Mouse (Mus musculus): ENCODE measurements around the gene Magi2. TPM values are rescaled to one million over a fixed set of nuclear protein-coding genes. Genes with fewer than 3 reads are reported as not detected.
"Not testable (repeated sequence)": the region's sequence is repeated elsewhere in the genome, so short reads cannot be mapped to it uniquely, and the experiment has no call there.

Magi2 gene
- polyA plus RNA-seq, 1 experiment, result 0.60 TPM

- Histone ChIP-seq H3K36me3 (ENCODE audit: control insufficient read depth, insufficient read depth, low read length) (no peaks in the 10 kb centered on the region), H3K27ac (ENCODE audit: insufficient read depth, low read depth, low read length) (no peak overlapping the region), H3K4me1 (ENCODE audit: control insufficient read depth, insufficient read depth, insufficient read length, low read length) (no peaks in the 10 kb centered on the region), H3K4me3 (ENCODE audit: low read depth, low read length) (no peak overlapping the region), H3K27me3 (ENCODE audit: control insufficient read depth, insufficient read depth, low read length) (no peaks in the 10 kb centered on the region)
- 51% methylated on average over 5 of the region's 5 CpGs for WGBS
- no peak for TF ChIP-seq CTCF (IDR thresholded peaks at IDR 0.05; ENCODE audit: extremely low read depth, insufficient read length, insufficient replicate concordance, low read depth, low read length)
- no peak for TF ChIP-seq POLR2A (IDR thresholded peaks at IDR 0.05; ENCODE audit: low read depth, low read length)
These were observed 1281.8 kb downstream of the Magi2 start for GRCm38 (mm10) chr5:20508609-20509008.

GRCm38 (mm10) chr5:20509606-20510005 is 1282.8 kb downstream of the Magi2 start:
- Histone ChIP-seq H3K27me3 (ENCODE audit: control insufficient read depth, insufficient read depth, low read length) (no peaks in the 10 kb centered on the region), H3K27ac (ENCODE audit: insufficient read depth, low read depth, low read length) (no peak overlapping the region), H3K4me3 (ENCODE audit: low read depth, low read length) (no peak overlapping the region), H3K4me1 (ENCODE audit: control insufficient read depth, insufficient read depth, insufficient read length, low read length) (no peaks in the 10 kb centered on the region), H3K36me3 (ENCODE audit: control insufficient read depth, insufficient read depth, low read length) (no peaks in the 10 kb centered on the region)
- WGBS, result 21% methylated on average over 6 of the region's 6 CpGs
- TF ChIP-seq POLR2A (IDR thresholded peaks at IDR 0.05; ENCODE audit: low read depth, low read length) (no peak), CTCF (IDR thresholded peaks at IDR 0.05; ENCODE audit: extremely low read depth, insufficient read length, insufficient replicate concordance, low read depth, low read length) (no peak)

GRCm38 (mm10) chr5:20512377-20513126 is 1285.7 kb downstream of the Magi2 start:
- 12% methylated on average over 16 of the region's 16 CpGs for WGBS
- no peak overlapping the region for H3K4me3 ChIP-seq (ENCODE audit: low read depth, low read length)
- H3K27me3 ChIP-seq (ENCODE audit: control insufficient read depth, insufficient read depth, low read length), result no peaks in the 10 kb centered on the region
- no peak overlapping the region for H3K27ac ChIP-seq (ENCODE audit: insufficient read depth, low read depth, low read length)
- H3K36me3 ChIP-seq (ENCODE audit: control insufficient read depth, insufficient read depth, low read length), result no peaks in the 10 kb centered on the region
- H3K4me1 ChIP-seq (ENCODE audit: control insufficient read depth, insufficient read depth, insufficient read length, low read length), result no peaks in the 10 kb centered on the region
- TF ChIP-seq CTCF (IDR thresholded peaks at IDR 0.05; ENCODE audit: extremely low read depth, insufficient read length, insufficient replicate concordance, low read depth, low read length) (no peak), POLR2A (IDR thresholded peaks at IDR 0.05; ENCODE audit: low read depth, low read length) (no peak)

GRCm38 (mm10) chr5:20521639-20522038 is 1294.8 kb downstream of the Magi2 start:
- Histone ChIP-seq H3K4me1 (ENCODE audit: control insufficient read depth, insufficient read depth, insufficient read length, low read length) (no peaks in the 10 kb centered on the region), H3K4me3 (ENCODE audit: low read depth, low read length) (no peak overlapping the region), H3K27ac (ENCODE audit: insufficient read depth, low read depth, low read length) (no peak overlapping the region), H3K27me3 (ENCODE audit: control insufficient read depth, insufficient read depth, low read length) (no peaks in the 10 kb centered on the region), H3K36me3 (ENCODE audit: control insufficient read depth, insufficient read depth, low read length) (no peaks in the 10 kb centered on the region)
- WGBS, result 74% methylated on average over 9 of the region's 9 CpGs
- no peak for TF ChIP-seq CTCF (IDR thresholded peaks at IDR 0.05; ENCODE audit: extremely low read depth, insufficient read length, insufficient replicate concordance, low read depth, low read length)
- no peak for TF ChIP-seq POLR2A (IDR thresholded peaks at IDR 0.05; ENCODE audit: low read depth, low read length)

- TF ChIP-seq CTCF (IDR thresholded peaks at IDR 0.05; ENCODE audit: extremely low read depth, insufficient read length, insufficient replicate concordance, low read depth, low read length), result no peak
- TF ChIP-seq POLR2A (IDR thresholded peaks at IDR 0.05; ENCODE audit: low read depth, low read length), result no peak
- H3K4me1 ChIP-seq (ENCODE audit: control insufficient read depth, insufficient read depth, insufficient read length, low read length), result no peaks in the 10 kb centered on the region
- WGBS, result 95% methylated on average over 13 of the region's 13 CpGs
- no peaks in the 10 kb centered on the region for H3K27me3 ChIP-seq (ENCODE audit: control insufficient read depth, insufficient read depth, low read length)
- no peaks in the 10 kb centered on the region for H3K36me3 ChIP-seq (ENCODE audit: control insufficient read depth, insufficient read depth, low read length)
- H3K4me3 ChIP-seq (ENCODE audit: low read depth, low read length), result no peak overlapping the region
- no peak overlapping the region for H3K27ac ChIP-seq (ENCODE audit: insufficient read depth, low read depth, low read length)
These were observed 1295.2 kb downstream of the Magi2 start for GRCm38 (mm10) chr5:20522047-20522446.

- H3K36me3 ChIP-seq (ENCODE audit: control insufficient read depth, insufficient read depth, low read length), result no peaks in the 10 kb centered on the region
- no peak overlapping the region for H3K4me3 ChIP-seq (ENCODE audit: low read depth, low read length)
- TF ChIP-seq POLR2A (IDR thresholded peaks at IDR 0.05; ENCODE audit: low read depth, low read length) (no peak), CTCF (IDR thresholded peaks at IDR 0.05; ENCODE audit: extremely low read depth, insufficient read length, insufficient replicate concordance, low read depth, low read length) (no peak)
- H3K27ac ChIP-seq (ENCODE audit: insufficient read depth, low read depth, low read length), result no peak overlapping the region
- no peaks in the 10 kb centered on the region for H3K27me3 ChIP-seq (ENCODE audit: control insufficient read depth, insufficient read depth, low read length)
- no peaks in the 10 kb centered on the region for H3K4me1 ChIP-seq (ENCODE audit: control insufficient read depth, insufficient read depth, insufficient read length, low read length)
These were observed 1296.9 kb downstream of the Magi2 start for GRCm38 (mm10) chr5:20523776-20524175.

GRCm38 (mm10) chr5:20526588-20526987 is 1299.8 kb downstream of the Magi2 start:
- not testable (repeated sequence) for H3K27me3 ChIP-seq (ENCODE audit: control insufficient read depth, insufficient read depth, low read length); H3K27ac ChIP-seq (ENCODE audit: insufficient read depth, low read depth, low read length); H3K4me1 ChIP-seq (ENCODE audit: control insufficient read depth, insufficient read depth, insufficient read length, low read length); H3K4me3 ChIP-seq (ENCODE audit: low read depth, low read length); H3K36me3 ChIP-seq (ENCODE audit: control insufficient read depth, insufficient read depth, low read length)
- WGBS, result 71% methylated on average over 3 of the region's 4 CpGs
